Mouse (Mus musculus) brain, adult 10 weeks (tissue): ENCODE data around the gene Alppl2. TPM values are rescaled to one million over a fixed set of nuclear protein-coding genes. Genes with fewer than 3 reads are reported as not detected.

Experiments
- polyA plus RNA-seq: library from polyadenylated mRNA; stranded (reverse); fragments of 350-450 nt; fragmentation: Illumina TruSeq; extraction: RNeasy Lipid Tissue Mini Kit (QIAGEN cat#74804); gene quantifications from one replicate; pipeline ENCODE4 v1.2.3, GENCODE M21; 2015; ENCODE audit warnings: low read depth, low replicate concordance

The Alppl2 gene
- polyA plus RNA-seq: not detected

DNA sequence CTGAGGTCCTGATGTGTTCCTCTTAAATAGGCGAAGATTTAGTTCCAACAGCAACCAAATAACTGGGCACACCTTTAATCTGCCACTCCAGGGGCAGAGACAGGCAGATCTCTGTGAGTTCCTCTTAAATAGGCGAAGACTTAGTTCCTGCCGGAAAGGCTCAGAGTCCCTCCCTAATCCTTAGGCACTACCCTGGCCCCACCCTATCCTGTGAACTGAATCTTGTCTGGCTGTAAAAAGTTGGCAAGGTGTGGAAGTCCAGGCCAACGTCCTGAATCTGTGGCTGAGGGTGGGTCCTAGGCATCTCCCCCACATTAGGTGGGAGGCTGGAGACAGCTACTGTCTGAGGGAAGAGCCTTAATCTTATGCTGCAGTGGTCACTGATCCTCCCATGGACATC is at the start of gene Alppl2:
Gene Alppl2, minus strand, starts transcription at position 101 of the 400 bp plus-strand sequence.

DNA sequence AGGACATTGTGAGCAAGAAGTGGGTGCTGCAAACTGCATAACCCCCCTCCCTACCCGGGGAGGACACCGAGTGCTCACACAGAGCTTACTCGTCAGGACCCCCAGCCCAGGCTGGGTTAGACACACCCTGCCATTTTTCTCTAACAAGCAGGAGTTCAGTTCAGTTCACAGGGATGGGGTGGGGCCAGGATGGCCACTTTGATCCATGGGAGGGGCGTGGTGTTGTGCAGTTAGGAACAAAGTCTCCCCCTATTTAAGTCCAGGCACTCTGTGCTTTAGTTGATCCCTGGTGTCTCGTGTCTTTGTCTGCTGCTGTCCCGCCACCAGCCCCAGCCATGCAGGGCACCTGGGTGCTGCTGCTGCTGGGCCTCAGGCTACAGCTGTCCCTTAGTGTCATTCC is 34.9 kb upstream of the Alppl2 start, which contains the start of gene Akp3:
Gene Akp3, plus strand, starts transcription at position 301 of the 400 bp plus-strand sequence.

GRCm38 (mm10) chr1:87101411-87101810 is 11.7 kb upstream of the Alppl2 start, which contains the start of gene Alpi:
Gene Alpi (minus strand): TSS chr1:87101606.

Other genes starting within 250 kb of the Alppl2 start
- not detected for gene Alpi, start 11.7 kb upstream of the Alppl2 start, polyA plus RNA-seq
- not detected for gene Akp3, start 35.0 kb upstream of the Alppl2 start, polyA plus RNA-seq
- 10.6 TPM for gene Ecel1, start 66.6 kb upstream of the Alppl2 start, polyA plus RNA-seq
- 0.34 TPM for gene Prss56, start 93.4 kb upstream of the Alppl2 start, polyA plus RNA-seq
- gene Chrnd, start 100.7 kb upstream of the Alppl2 start, polyA plus RNA-seq: not detected
- gene Chrng, start 114.7 kb upstream of the Alppl2 start, polyA plus RNA-seq: not detected
- gene Eif4e2, start 124.0 kb upstream of the Alppl2 start, polyA plus RNA-seq: 72.4 TPM
- 34.6 TPM for gene Efhd1, start 174.4 kb upstream of the Alppl2 start, polyA plus RNA-seq
- gene Gigyf2, start 237.1 kb upstream of the Alppl2 start, polyA plus RNA-seq: 50.8 TPM